Mouse (Mus musculus) lung, embryonic 16.5 days (tissue): ENCODE measurements at regions not wholly inside any gene's neighbourhood (a gene's known extent, or its start where the extent isn't known, plus 50 kb on each side); places are given as distances from the start of the nearest gene placed in this dataset.

ENCODE experiments used
- ATAC-seq: fragments of 200-750 bp; cut with Nextera tagmentation; 2 replicates; pipeline ENCODE4 v1.8.0; 2017; ENCODE audit warnings: low read depth, mild to moderate bottlenecking, moderate library complexity
- H3K27ac ChIP-seq: fragments of 300-500 bp; sonication (generic); 2 replicates; pipeline ENCODE4 v1.5.1; 2014; ENCODE audit warnings: mild to moderate bottlenecking, control low read depth, low read length
- H3K27me3 ChIP-seq: fragments of 300-500 bp; sonication (generic); 2 replicates; pipeline ENCODE4 v1.6.1; 2014; ENCODE audit warnings: low read depth, low read length, mixed read lengths; ENCODE audit not compliant: control insufficient read depth, insufficient read depth
- H3K36me3 ChIP-seq: fragments of 300-500 bp; sonication (generic); 2 replicates; pipeline ENCODE4 v1.6.1; 2014; ENCODE audit warnings: low read length; ENCODE audit not compliant: control insufficient read depth, insufficient read depth
- H3K4me1 ChIP-seq: fragments of 300-500 bp; sonication (generic); replicated peaks from 2 replicates; pipeline ENCODE4 v1.6.1; 2014; ENCODE audit warnings: low read length, mixed read lengths; ENCODE audit not compliant: control insufficient read depth, insufficient read depth
- H3K4me2 ChIP-seq: fragments of 300-500 bp; sonication (generic); 2 replicates; pipeline ENCODE4 v1.6.1; 2014; ENCODE audit warnings: low read depth, low read length, control low read depth
- H3K4me3 ChIP-seq: fragments of 300-500 bp; sonication (generic); 2 replicates; pipeline ENCODE4 v1.5.1; 2014; ENCODE audit warnings: mild to moderate bottlenecking, low read length, control low read depth
- H3K9ac ChIP-seq: fragments of 300-500 bp; sonication (generic); 2 replicates; pipeline ENCODE4 v1.6.1; 2014; ENCODE audit warnings: low read length, control low read depth
- H3K9me3 ChIP-seq: fragments of 300-500 bp; sonication (generic); 2 replicates; pipeline ENCODE4 v1.6.1; 2016; ENCODE audit warnings: low read length; ENCODE audit not compliant: control insufficient read depth
- WGBS: fragments of 180-500 bp; shearing (Covaris S2); extraction: QIAGEN DNeasy Blood & Tissue Kit; methylation state at CpG from one replicate; pipeline ENCODE4 v1.1.7; 2014; 5-methylcytosine and 5-hydroxymethylcytosine counted together

- peak overlapping the region; percentile 55; the same call in 1 of the 2 replicates for H3K27ac ChIP-seq
- no peak overlapping the region for H3K4me3 ChIP-seq
- H3K36me3 ChIP-seq = no peaks in the 10 kb centered on the region
- no peak overlapping the region for H3K9ac ChIP-seq
- WGBS = 33% methylated on average over 3 of the region's 3 CpGs
- peak; percentile 63 for ATAC-seq
- H3K4me2 ChIP-seq = no peak overlapping the region
- H3K4me1 ChIP-seq = peaks cover 11% of the 10 kb centered on the region; the same call in 1 of the 2 replicates
- no peaks in the 10 kb centered on the region for H3K9me3 ChIP-seq
- H3K27me3 ChIP-seq = no peaks in the 10 kb centered on the region
Observed at GRCm38 (mm10) chr9:59232682-59233081, 58.7 kb upstream of the Adpgk start.

- peak overlapping the region; percentile 15 for H3K27ac ChIP-seq
- peak; percentile 69; the same call in 1 of the 2 replicates for ATAC-seq
- no peaks in the 10 kb centered on the region for H3K27me3 ChIP-seq
- H3K4me2 ChIP-seq = no peak overlapping the region
- H3K9ac ChIP-seq = no peak overlapping the region
- peaks cover 11% of the 10 kb centered on the region; the same call in 1 of the 2 replicates for H3K4me1 ChIP-seq
- H3K4me3 ChIP-seq = no peak overlapping the region
- no peaks in the 10 kb centered on the region for H3K36me3 ChIP-seq
- H3K9me3 ChIP-seq = 0 out of 2 replicates have a peak, but pooled peaks cover 2% of the 10 kb centered on the region
- 44% methylated on average over 7 of the region's 7 CpGs for WGBS
Observed at GRCm38 (mm10) chr9:59231947-59232346, 59.4 kb upstream of the Adpgk start.

GRCm38 (mm10) chr9:59231186-59231585 lies 60.2 kb upstream of the Adpgk start:
- 56% methylated on average over 5 of the region's 5 CpGs for WGBS
- H3K27me3 ChIP-seq = no peaks in the 10 kb centered on the region
- no peak overlapping the region for H3K4me2 ChIP-seq
- H3K9me3 ChIP-seq = 0 out of 2 replicates have a peak, but pooled peaks cover 2% of the 10 kb centered on the region
- no peak overlapping the region for H3K4me3 ChIP-seq
- H3K4me1 ChIP-seq = peaks cover 11% of the 10 kb centered on the region; the same call in 1 of the 2 replicates
- ATAC-seq = no peak
- no peak overlapping the region for H3K27ac ChIP-seq
- no peaks in the 10 kb centered on the region for H3K36me3 ChIP-seq
- no peak overlapping the region for H3K9ac ChIP-seq

GRCm38 (mm10) chr9:59230161-59230560 lies 61.2 kb upstream of the Adpgk start:
- ATAC-seq = no peak
- Histone ChIP-seq H3K4me2 (no peak overlapping the region), H3K9ac (no peak overlapping the region), H3K27me3 (no peaks in the 10 kb centered on the region), H3K36me3 (no peaks in the 10 kb centered on the region), H3K27ac (no peak overlapping the region), H3K4me3 (no peak overlapping the region), H3K9me3 (0 out of 2 replicates have a peak, but pooled peaks cover 2% of the 10 kb centered on the region), H3K4me1 (peaks cover 11% of the 10 kb centered on the region; the same call in 1 of the 2 replicates)
- WGBS = 68% methylated on average over 5 of the region's 5 CpGs

- H3K4me1 ChIP-seq = peaks cover 8% of the 10 kb centered on the region; the same call in 1 of the 2 replicates
- no peak overlapping the region for H3K9ac ChIP-seq
- 0 out of 2 replicates have a peak, but pooled peaks cover 2% of the 10 kb centered on the region for H3K9me3 ChIP-seq
- no peaks in the 10 kb centered on the region for H3K27me3 ChIP-seq
- no peak for ATAC-seq
- WGBS = 72% methylated on average over 4 of the region's 4 CpGs
- no peak overlapping the region for H3K4me3 ChIP-seq
- H3K27ac ChIP-seq = no peak overlapping the region
- no peak overlapping the region for H3K4me2 ChIP-seq
- H3K36me3 ChIP-seq = no peaks in the 10 kb centered on the region
Observed at GRCm38 (mm10) chr9:59227948-59228347, 63.4 kb upstream of the Adpgk start.

- no peak overlapping the region for H3K4me2 ChIP-seq
- peaks cover 5% of the 10 kb centered on the region; the same call in 1 of the 2 replicates for H3K4me1 ChIP-seq
- H3K4me3 ChIP-seq = no peak overlapping the region
- no peaks in the 10 kb centered on the region for H3K36me3 ChIP-seq
- 0 out of 2 replicates have a peak, but pooled peaks cover 2% of the 10 kb centered on the region for H3K9me3 ChIP-seq
- H3K9ac ChIP-seq = no peak overlapping the region
- no peaks in the 10 kb centered on the region for H3K27me3 ChIP-seq
- no peak for ATAC-seq
- no peak overlapping the region for H3K27ac ChIP-seq
- WGBS = 80% methylated on average over 4 of the region's 4 CpGs
Observed at GRCm38 (mm10) chr9:59226361-59226760, 65.0 kb upstream of the Adpgk start.

GRCm38 (mm10) chr9:59219277-59219676 lies 72.1 kb upstream of the Adpgk start:
- H3K4me2 ChIP-seq = no peak overlapping the region
- H3K27ac ChIP-seq = no peak overlapping the region
- no peaks in the 10 kb centered on the region for H3K9me3 ChIP-seq
- H3K36me3 ChIP-seq = no peaks in the 10 kb centered on the region
- no peak overlapping the region for H3K9ac ChIP-seq
- H3K4me1 ChIP-seq = no peaks in the 10 kb centered on the region
- ATAC-seq = no peak
- H3K4me3 ChIP-seq = no peak overlapping the region
- 74% methylated on average over 4 of the region's 4 CpGs for WGBS
- no peaks in the 10 kb centered on the region for H3K27me3 ChIP-seq

- Histone ChIP-seq H3K4me3 (no peak overlapping the region), H3K9ac (no peak overlapping the region), H3K27me3 (no peaks in the 10 kb centered on the region), H3K27ac (peak overlapping the region; percentile 81), H3K4me1 (peaks cover 11% of the 10 kb centered on the region), H3K9me3 (no peaks in the 10 kb centered on the region; the same call in 1 of the 2 replicates), H3K36me3 (no peaks in the 10 kb centered on the region), H3K4me2 (0 out of 2 replicates have a peak overlapping the region, but pooled peaks have one; percentile 19)
- WGBS = 53% methylated on average over 15 of the region's 15 CpGs
- ATAC-seq = peak; percentile 88
Observed at GRCm38 (mm10) chr9:59202654-59203514, 88.5 kb upstream of the Adpgk start.

- peak; percentile 37; the same call in 1 of the 2 replicates for ATAC-seq
- no peak overlapping the region for H3K9ac ChIP-seq
- peak overlapping the region; percentile 39 for H3K4me2 ChIP-seq
- no peaks in the 10 kb centered on the region for H3K27me3 ChIP-seq
- H3K36me3 ChIP-seq = no peaks in the 10 kb centered on the region; the same call in 1 of the 2 replicates
- peak overlapping the region; percentile 53 for H3K27ac ChIP-seq
- no peak overlapping the region for H3K4me3 ChIP-seq
- H3K4me1 ChIP-seq = peaks cover 11% of the 10 kb centered on the region
- H3K9me3 ChIP-seq = no peaks in the 10 kb centered on the region; the same call in 1 of the 2 replicates
- 25% methylated on average over 19 of the region's 19 CpGs for WGBS
Observed at GRCm38 (mm10) chr9:59199495-59200196, 91.7 kb upstream of the Adpgk start.
